Mouse (Mus musculus) stomach, postnatal 0 days (tissue): Measurements from ENCODE around the gene Ikzf3.

Experiments used
- CTCF ChIP-seq: IDR thresholded peaks from 2 replicates; pipeline ENCODE4 v1.5.1; 2016; ENCODE audit warnings: antibody characterized with exemption, low read depth, mild to moderate bottlenecking, moderate library complexity
- EP300 ChIP-seq: optimal IDR thresholded peaks from 2 replicates; pipeline ENCODE3; 2016; ENCODE audit warnings: antibody characterized with exemption

DNA sequence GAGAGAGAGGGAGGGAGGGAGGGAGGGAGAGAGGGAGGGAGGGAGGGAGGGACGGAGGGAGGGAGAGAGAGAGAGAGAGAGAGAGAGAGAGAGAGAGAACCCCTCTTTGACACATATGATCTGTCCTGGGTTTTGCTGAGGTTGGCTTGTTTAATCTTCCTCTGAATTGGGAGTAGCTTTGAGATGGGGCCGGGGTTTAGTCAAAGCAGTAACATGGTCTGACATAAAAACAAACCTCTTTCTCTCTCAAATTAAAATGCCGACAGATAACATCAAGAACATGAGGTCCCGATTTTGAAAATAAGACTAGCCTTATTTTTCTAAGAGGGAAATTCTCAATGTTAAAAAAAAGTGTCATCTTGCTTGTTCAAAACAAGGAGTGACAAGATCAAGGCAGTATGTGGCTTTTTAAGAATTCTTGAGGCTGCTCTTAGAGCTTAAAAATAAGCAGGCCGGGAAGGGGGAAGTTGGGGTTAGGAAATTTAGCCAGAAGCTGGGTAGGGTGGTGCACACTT is 58.2 kb downstream of the Ikzf3 start:
- TF ChIP-seq CTCF (no peak), EP300 (no peak)
